Mouse (Mus musculus) erythroblast, embryonic 14.5 days (primary cell): ENCODE results near the gene Smg9.

Experiments used
- GATA1 ChIP-seq: IDR thresholded peaks from 2 replicates; pipeline ENCODE4 v1.6.1; 2012; ENCODE audit warnings: low read length, inconsistent platforms, mixed read lengths
- TAL1 ChIP-seq: IDR thresholded peaks from 3 replicates; pipeline ENCODE4 v1.6.1; 2012; ENCODE audit warnings: low read length, inconsistent platforms, mixed read lengths

DNA sequence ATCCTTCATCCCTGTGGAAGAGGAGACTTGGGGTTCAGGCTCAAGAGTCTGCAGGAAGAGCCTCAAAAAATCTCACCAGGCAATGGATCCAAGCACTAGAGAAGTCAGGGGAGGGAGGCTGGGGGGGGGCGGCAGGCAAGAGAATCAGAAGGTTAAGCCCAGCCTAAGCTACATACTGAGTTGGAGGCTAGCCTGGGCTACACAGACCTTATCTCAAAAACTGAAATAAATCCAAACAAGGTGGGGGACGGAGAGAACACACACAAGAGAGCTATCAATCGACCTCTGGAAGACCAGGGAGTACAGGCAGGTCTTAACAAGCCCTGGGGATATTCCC, 27.6 kb upstream of the Smg9 start:
- no peak for TF ChIP-seq GATA1
- TF ChIP-seq TAL1 = no peak
